Mouse (Mus musculus): ENCODE measurements around the gene Drg2.

- TF ChIP-seq CTCF (IDR thresholded peaks at IDR 0.05; ENCODE audit: low read depth, low read length) (no peak), EP300 (IDR thresholded peaks at IDR 0.05; ENCODE audit: insufficient read depth, low read depth, low read length) (no peak)
These were observed 17.8 kb upstream of the Drg2 start for GRCm38 (mm10) chr11:60436618-60437017.

Measured in ES-Bruce4 (cell line).